Comparison of ENCODE assay signal across 13 mouse cellular contexts in genomic region chr10:94371293-94371692, GRCm38 (mm10). TPM values are rescaled to one million over a fixed set of nuclear protein-coding genes. Genes with fewer than 3 reads are reported as not detected.
DNase-seq lines count a peak whose midpoint lies in the region; ATAC-seq and TF ChIP-seq lines count a peak whose summit lies in the region.
"Had no signal": no experiment of that assay in that cellular context is flagged by ENCODE, and none has a peak within 500 bp of the region (broad histone marks: within the 10 kb centered on the region; RNA-seq: fewer than 3 reads in every experiment).

No protein-coding gene starts in this region.

- H3K27ac ChIP-seq in hindbrain, embryonic 14.5 days, result 0 out of 2 replicates have a peak overlapping the region, but pooled peaks have one; percentile 17
- no peak overlapping the region for H3K27ac ChIP-seq in hindbrain, embryonic 12.5 days
- H3K27ac ChIP-seq in cerebellum, adult 2 months (ENCODE audit: insufficient read depth, low read length), result no peak overlapping the region
- no peak overlapping the region for H3K27ac ChIP-seq in liver, embryonic 15.5 days (replicated peaks)

- ATAC-seq in hindbrain, embryonic 14.5 days (ENCODE audit: low FRiP score), result no peak
- ATAC-seq in hindbrain, embryonic 12.5 days (ENCODE audit: low FRiP score), result no peak
- ATAC-seq in liver, embryonic 15.5 days (ENCODE audit: insufficient read depth), result peak; percentile 44; the same call in 1 of the 2 replicates

- H3K9ac ChIP-seq in hindbrain, embryonic 14.5 days, result no peak overlapping the region
- H3K9ac ChIP-seq in hindbrain, embryonic 12.5 days, result no peak overlapping the region
- no peak overlapping the region for H3K9ac ChIP-seq in liver, embryonic 15.5 days
- H3K9ac ChIP-seq: neural tube, embryonic 13.5 days had no signal

- WGBS in hindbrain, embryonic 14.5 days, result 53% methylated on average over 2 of the region's 2 CpGs
- WGBS in hindbrain, embryonic 12.5 days, result 75% methylated on average over 2 of the region's 2 CpGs
- WGBS in cerebellum, adult 2 months, result under 1% methylated on average over 2 of the region's 2 CpGs
- 21% methylated on average over 2 of the region's 2 CpGs for WGBS in liver, embryonic 15.5 days (ENCODE audit: insufficient replicate concordance)

- TF ChIP-seq CTCF in brain, embryonic 14.5 days (IDR thresholded peaks at IDR 0.05; ENCODE audit: borderline replicate concordance, extremely low read depth, insufficient read depth, insufficient read length), result no peak
- no peak for TF ChIP-seq CTCF in cerebellum, adult 2 months (IDR thresholded peaks at IDR 0.05; ENCODE audit: borderline replicate concordance, insufficient read depth, low read depth, low read length)

- H3K4me3 ChIP-seq in hindbrain, embryonic 14.5 days (replicated peaks; ENCODE audit: low read length), result no peak overlapping the region
- H3K4me3 ChIP-seq in hindbrain, embryonic 12.5 days, result no peak overlapping the region
- H3K4me3 ChIP-seq in cerebellum, adult 2 months (replicated peaks; ENCODE audit: insufficient read depth, low read depth, low read length), result no peak overlapping the region
- no peak overlapping the region for H3K4me3 ChIP-seq in liver, embryonic 15.5 days (replicated peaks)
- H3K4me3 ChIP-seq: neural tube, embryonic 13.5 days had no signal

- DNase-seq in hindbrain, embryonic 14.5 days (ENCODE audit: low spot score), result no peak
- peak; percentile 57 for DNase-seq in brain, embryonic 14.5 days (ENCODE audit: low read depth)
- peak; percentile 35 to 71 for DNase-seq in cerebellum, adult 2 months
- DNase-seq in ovary, adult 18-20 months (ENCODE audit: low spot score), result no peak
- DNase-seq in spleen, postnatal 10 days (ENCODE audit: low spot score in 2 of 2), result no peak
- DNase-seq: adrenal gland, adult 2 months; kidney, adult 11 months; kidney, postnatal 25 days; thymus, adult 18-20 months had no signal

- no peak overlapping the region for H3K4me2 ChIP-seq in hindbrain, embryonic 14.5 days (replicated peaks)
- H3K4me2 ChIP-seq in hindbrain, embryonic 12.5 days (replicated peaks), result no peak overlapping the region
- no peak overlapping the region for H3K4me2 ChIP-seq in liver, embryonic 15.5 days
- H3K4me2 ChIP-seq: neural tube, embryonic 13.5 days had no signal

- H3K36me3 ChIP-seq in hindbrain, embryonic 14.5 days (replicated peaks; ENCODE audit: control insufficient read depth, insufficient read depth), result no peaks in the 10 kb centered on the region
- no peaks in the 10 kb centered on the region for H3K36me3 ChIP-seq in hindbrain, embryonic 12.5 days
- H3K36me3 ChIP-seq in liver, embryonic 15.5 days (replicated peaks), result no peaks in the 10 kb centered on the region
- H3K36me3 ChIP-seq: G1E; neural tube, embryonic 13.5 days had no signal

- H3K27me3 ChIP-seq in hindbrain, embryonic 14.5 days (ENCODE audit: control insufficient read depth, insufficient read depth, low read length), result no peaks in the 10 kb centered on the region
- H3K27me3 ChIP-seq in hindbrain, embryonic 12.5 days, result no peaks in the 10 kb centered on the region
- no peaks in the 10 kb centered on the region for H3K27me3 ChIP-seq in cerebellum, adult 2 months (ENCODE audit: control insufficient read depth, insufficient read depth, low read length)
- no peaks in the 10 kb centered on the region for H3K27me3 ChIP-seq in liver, embryonic 15.5 days
- H3K27me3 ChIP-seq: neural tube, embryonic 13.5 days had no signal

- no peaks in the 10 kb centered on the region for H3K9me3 ChIP-seq in hindbrain, embryonic 14.5 days (ENCODE audit: control insufficient read depth, low read length)
- H3K9me3 ChIP-seq in hindbrain, embryonic 12.5 days (replicated peaks), result no peaks in the 10 kb centered on the region
- no peaks in the 10 kb centered on the region for H3K9me3 ChIP-seq in liver, embryonic 15.5 days (replicated peaks)
- H3K9me3 ChIP-seq: neural tube, embryonic 13.5 days had no signal

- TF ChIP-seq POLR2A in brain, embryonic 14.5 days (IDR thresholded peaks at IDR 0.05; ENCODE audit: borderline replicate concordance, extremely low read depth, insufficient read depth, insufficient read length, poor library complexity, severe bottlenecking), result no peak
- TF ChIP-seq POLR2A in cerebellum, adult 2 months (IDR thresholded peaks at IDR 0.05; ENCODE audit: borderline replicate concordance, insufficient read depth, low read length), result no peak

- peaks cover 12% of the 10 kb centered on the region; the same call in 1 of the 2 replicates for H3K4me1 ChIP-seq in hindbrain, embryonic 14.5 days (replicated peaks; ENCODE audit: control insufficient read depth, insufficient read depth, low read length)
- peaks cover 5% of the 10 kb centered on the region; the same call in 1 of the 2 replicates for H3K4me1 ChIP-seq in hindbrain, embryonic 12.5 days
- peaks cover 7% of the 10 kb centered on the region; the same call in 1 of the 2 replicates for H3K4me1 ChIP-seq in cerebellum, adult 2 months (ENCODE audit: control insufficient read depth, insufficient read depth, low read length)
- no peaks in the 10 kb centered on the region for H3K4me1 ChIP-seq in liver, embryonic 15.5 days (replicated peaks)

RNA-seq across cellular contexts. Expression of gene Tmcc3, which starts 59.5 kb away (rescaled TPM):
- 12.5 and 17.9 TPM in 2 replicates for polyA plus RNA-seq in hindbrain, embryonic 14.5 days (2014; fragmentation: Nextera tagmentation; extraction: Ambion mirVana)
- 6.1 and 6.8 TPM in 2 replicates for polyA plus RNA-seq in hindbrain, embryonic 12.5 days (2016; fragmentation: Nextera tagmentation; extraction: Ambion mirVana)
- 4.5 and 7.2 TPM in 2 replicates for polyA plus RNA-seq in brain, embryonic 14.5 days (2012; rRNA removed)
- polyA plus RNA-seq in cerebellum, adult 2 months (2012; rRNA removed), result 32.6 and 40.1 TPM in 2 replicates
- polyA plus RNA-seq in liver, embryonic 15.5 days (2015; fragmentation: Nextera tagmentation; extraction: Ambion mirVana), result 3.4 and 4.2 TPM in 2 replicates

Comparison
In these comparisons a context has a peak if more than half of its experiments do, and no peak if none do; other contexts are left out.
1. DNase-seq: peak in brain, embryonic 14.5 days (single experiment) and cerebellum, adult 2 months (2 of 2); none in hindbrain, embryonic 14.5 days (single experiment), ovary, adult 18-20 months (single experiment) and spleen, postnatal 10 days (0 of 2).